In the genomic region with DNA sequence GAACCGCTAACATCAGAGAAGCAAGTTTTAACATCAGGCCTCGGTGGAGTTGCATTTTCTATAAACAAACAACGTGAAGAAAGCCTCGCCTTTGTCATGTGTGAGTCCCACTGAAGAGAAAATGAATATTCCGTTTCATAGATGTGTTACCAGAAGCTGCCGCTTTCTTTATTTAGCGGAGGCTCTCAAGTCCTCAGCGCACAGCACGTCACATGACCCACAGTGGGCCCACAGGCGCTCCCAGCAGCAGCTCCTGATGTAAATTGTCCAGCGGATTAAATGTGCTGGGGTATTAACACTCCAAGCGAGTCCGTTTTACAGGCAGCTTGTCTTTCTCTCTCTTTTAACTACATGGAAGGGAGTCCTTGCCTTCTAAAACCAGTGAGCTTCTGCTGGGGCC, we compare ENCODE assay signal across 17 mouse cellular contexts.
"Had no signal": no experiment of that assay in that cellular context is flagged by ENCODE, and none has a peak within 500 bp of the region (broad histone marks: within the 10 kb centered on the region; RNA-seq: fewer than 3 reads in every experiment).

No protein-coding gene starts in this region.

- H3K4me2 ChIP-seq: limb, embryonic 12.5 days; liver, embryonic 13.5 days; lung, embryonic 15.5 days; midbrain, embryonic 12.5 days; neural tube, embryonic 12.5 days; stomach, embryonic 15.5 days had no signal

- H3K9me3 ChIP-seq: liver, embryonic 13.5 days; lung, embryonic 15.5 days; stomach, embryonic 15.5 days had no signal

- H3K4me3 ChIP-seq: layer of hippocampus, adult 2 months; limb, embryonic 12.5 days; liver, embryonic 13.5 days; lung, embryonic 15.5 days; megakaryocyte, embryonic 14.5 days; midbrain, embryonic 12.5 days; neural tube, embryonic 12.5 days; stomach, embryonic 15.5 days had no signal

- H3K27ac ChIP-seq: layer of hippocampus, adult 2 months; limb, embryonic 12.5 days; liver, embryonic 13.5 days; lung, embryonic 15.5 days; macrophage; midbrain, embryonic 12.5 days; neural tube, embryonic 12.5 days; stomach, embryonic 15.5 days had no signal

- H3K4me1 ChIP-seq: limb, embryonic 12.5 days; liver, embryonic 13.5 days; lung, embryonic 15.5 days; megakaryocyte, embryonic 14.5 days; neural tube, embryonic 12.5 days; stomach, embryonic 15.5 days had no signal

- ATAC-seq: liver, postnatal 0 days had no signal

- H3K27me3 ChIP-seq: limb, embryonic 12.5 days; liver, embryonic 13.5 days; lung, embryonic 15.5 days; megakaryocyte, embryonic 14.5 days; midbrain, embryonic 12.5 days; neural tube, embryonic 12.5 days; stomach, embryonic 15.5 days had no signal

- H3K36me3 ChIP-seq: limb, embryonic 12.5 days; liver, embryonic 13.5 days; lung, embryonic 15.5 days; midbrain, embryonic 12.5 days; neural tube, embryonic 12.5 days; stomach, embryonic 15.5 days had no signal

- H3K9ac ChIP-seq: limb, embryonic 12.5 days; liver, embryonic 13.5 days; liver, postnatal 0 days; lung, embryonic 15.5 days; midbrain, embryonic 12.5 days; neural tube, embryonic 12.5 days; stomach, embryonic 15.5 days had no signal

- DNase-seq: kidney, postnatal 10 days; kidney, postnatal 4 days; liver; liver, embryonic 13.5 days; liver, postnatal 0 days; lung, postnatal 14 days; right cerebral cortex, postnatal 14 days; thymus, adult 2 months; thymus, postnatal 25 days had no signal
